In genomic region chr2:147332731-147333130, GRCm38 (mm10) we compare ENCODE assay signal across 36 mouse cellular contexts. TPM values are rescaled to one million over a fixed set of nuclear protein-coding genes. Genes with fewer than 3 reads are reported as not detected.
"Had no signal": no experiment of that assay in that cellular context is flagged by ENCODE, and none has a peak within 500 bp of the region (broad histone marks: within the 10 kb centered on the region; RNA-seq: fewer than 3 reads in every experiment).

No protein-coding gene starts in this region.

- H3K9me3 ChIP-seq: heart, embryonic 13.5 days; heart, embryonic 15.5 days; hindbrain, embryonic 10.5 days; hindbrain, embryonic 12.5 days; intestine, embryonic 15.5 days; limb, embryonic 10.5 days; limb, embryonic 12.5 days; liver, embryonic 13.5 days; liver, embryonic 15.5 days had no signal

- H3K27ac ChIP-seq: gastrocnemius, adult 2 months; heart, adult 2 months; heart, embryonic 13.5 days; heart, embryonic 15.5 days; hindbrain, embryonic 10.5 days; hindbrain, embryonic 12.5 days; hindbrain, embryonic 14.5 days; intestine, embryonic 15.5 days; layer of hippocampus, adult 2 months; limb, embryonic 10.5 days; limb, embryonic 12.5 days; liver, embryonic 13.5 days; liver, embryonic 15.5 days had no signal

- H3K4me3 ChIP-seq: gastrocnemius, adult 2 months; heart, adult 2 months; heart, embryonic 13.5 days; heart, embryonic 15.5 days; hindbrain, embryonic 10.5 days; hindbrain, embryonic 12.5 days; intestine, embryonic 15.5 days; layer of hippocampus, adult 2 months; limb, embryonic 10.5 days; limb, embryonic 12.5 days; liver, embryonic 13.5 days; liver, embryonic 15.5 days had no signal

- H3K4me1 ChIP-seq: heart, embryonic 13.5 days; heart, embryonic 15.5 days; hindbrain, embryonic 10.5 days; hindbrain, embryonic 12.5 days; intestine, embryonic 15.5 days; liver, embryonic 13.5 days; liver, embryonic 15.5 days had no signal

- H3K36me3 ChIP-seq: heart, embryonic 13.5 days; heart, embryonic 15.5 days; hindbrain, embryonic 10.5 days; hindbrain, embryonic 12.5 days; intestine, embryonic 15.5 days; limb, embryonic 10.5 days; limb, embryonic 12.5 days; liver, embryonic 13.5 days; liver, embryonic 15.5 days had no signal

- H3K4me2 ChIP-seq: heart, embryonic 11.5 days; heart, embryonic 13.5 days; heart, embryonic 15.5 days; hindbrain, embryonic 12.5 days; hindbrain, embryonic 14.5 days; intestine, embryonic 15.5 days; limb, embryonic 12.5 days; liver, embryonic 11.5 days; liver, embryonic 13.5 days; liver, embryonic 15.5 days had no signal

- H3K9ac ChIP-seq: heart, embryonic 13.5 days; heart, embryonic 15.5 days; hindbrain, embryonic 12.5 days; hindbrain, embryonic 14.5 days; intestine, embryonic 15.5 days; limb, embryonic 12.5 days; liver, embryonic 13.5 days; liver, embryonic 15.5 days; liver, postnatal 0 days had no signal

- DNase-seq: gastrocnemius, adult 2 months; gastrocnemius, postnatal 10 days; gastrocnemius, postnatal 25 days; heart, adult 2 months; heart, postnatal 4 days; kidney, adult 18-20 months; kidney, adult 8-10 months; kidney, postnatal 10 days; kidney, postnatal 25 days; kidney, postnatal 4 days; liver; liver, embryonic 13.5 days; liver, postnatal 0 days had no signal

- ATAC-seq: inflammation-experienced regulatory T-cells, adult 6 months; intestine, embryonic 15.5 days; intestine, postnatal 0 days; liver, postnatal 0 days had no signal

- H3K27me3 ChIP-seq: heart, embryonic 13.5 days; hindbrain, embryonic 12.5 days; intestine, embryonic 15.5 days; limb, embryonic 12.5 days; liver, embryonic 13.5 days; liver, embryonic 15.5 days had no signal

RNA-seq across cellular contexts. Expression of gene Pax1, which starts 29.0 kb away (rescaled TPM):
- total RNA-seq: gastrocnemius, adult 2 months; gastrocnemius, postnatal 25 days; granulocyte monocyte progenitor cell, adult 5-6 weeks; heart, adult 2 months; heart, postnatal 25 days; heart, postnatal 4 days; layer of hippocampus, postnatal 10 days; layer of hippocampus, postnatal 25 days; left cerebral cortex, adult 8-10 months; left cerebral cortex, postnatal 10 days; left cerebral cortex, postnatal 25 days had no signal
- polyA plus RNA-seq: heart, postnatal 0 days; hindbrain, embryonic 14.5 days; inflammation-experienced regulatory T-cells, adult 6 months; intestine, embryonic 15.5 days; intestine, postnatal 0 days; kidney, embryonic 14.5 days; liver, embryonic 13.5 days; liver, embryonic 15.5 days had no signal
